Mouse (Mus musculus): ENCODE results near the gene Satb1. TPM values are rescaled to one million over a fixed set of nuclear protein-coding genes. Genes with fewer than 3 reads are reported as not detected.

Gene Satb1
- 10 to 100 TPM; 58.6 to 67.1 TPM for total RNA-seq (2021)
- long read RNA-seq, experiment 1, full-length matches to known transcripts, result 9 of 20 reads
- long read RNA-seq, experiment 1, partial matches to known transcripts, result 3 of 20 reads
- long read RNA-seq, experiment 1, other reads (novel, unspliced or antisense), result 8 of 20 reads
- long read RNA-seq, experiment 2, full-length matches to known transcripts, result 15 of 24 reads
- long read RNA-seq, experiment 2, partial matches to known transcripts, result 2 of 24 reads
- long read RNA-seq, experiment 2, other reads (novel, unspliced or antisense), result 7 of 24 reads

DNA sequence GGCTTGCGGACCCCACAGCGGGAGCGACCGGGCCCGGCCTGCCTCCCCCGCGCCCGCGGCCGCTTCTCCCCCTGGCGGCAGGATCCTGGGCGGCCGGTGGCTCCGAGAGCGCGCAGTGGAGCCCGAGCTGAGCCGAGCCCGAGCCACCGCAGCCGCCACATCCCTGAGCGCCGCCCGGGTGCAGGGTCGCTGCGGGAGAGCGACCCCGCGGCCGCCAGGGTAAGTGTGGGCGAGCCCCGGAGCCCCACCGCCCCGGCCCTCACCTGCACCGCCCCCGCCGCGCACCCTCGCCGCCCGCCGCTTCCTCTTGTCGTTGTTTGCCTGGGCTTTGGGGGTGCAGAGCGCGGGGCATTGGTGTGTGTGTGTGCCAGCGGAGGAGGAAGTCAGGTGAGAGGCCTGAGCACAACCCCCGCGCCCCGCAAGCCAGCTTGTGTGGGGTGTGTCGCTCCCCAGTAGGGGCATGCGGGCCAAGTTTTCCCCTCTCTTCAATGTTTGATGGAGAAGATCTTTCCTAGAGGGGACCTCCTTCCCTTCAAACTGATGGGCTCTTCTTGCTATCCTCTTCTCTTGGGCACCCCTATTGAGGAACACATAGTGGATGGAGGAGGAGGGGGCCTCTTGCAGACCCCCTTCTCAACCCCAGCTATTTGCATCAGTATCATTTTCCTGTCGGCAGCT is at the start of gene Satb1:
TSS of gene Satb1 (minus strand) at position 391 of the 678 bp plus-strand sequence.
- intact Hi-C loops (cut with DNase I; ENCODE audit: low total_unique reads), result no loop called here
- peak; percentile 67 for DNase-seq

DNA sequence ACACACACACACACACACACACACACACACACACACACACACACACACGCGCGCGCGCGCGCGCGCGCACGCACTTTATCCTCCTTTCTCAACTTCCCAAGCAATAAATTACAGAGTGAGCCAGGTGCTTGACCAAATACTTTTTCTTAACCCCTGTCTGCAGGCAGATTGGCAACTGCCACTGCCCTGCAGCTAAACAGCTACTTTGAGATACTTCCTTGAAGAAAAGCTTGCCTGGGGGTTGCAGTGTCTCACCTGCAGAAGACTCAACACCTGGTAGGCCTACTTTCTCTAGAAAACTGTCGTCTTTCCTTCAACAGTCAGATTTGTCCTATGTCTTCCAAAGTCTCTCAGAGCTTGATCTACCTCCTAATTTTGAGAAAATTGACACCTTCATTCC is 49.5 kb upstream of the Satb1 start:
- no peak for DNase-seq
- intact Hi-C loops (cut with DNase I; ENCODE audit: low total_unique reads), result no loop called here

DNA sequence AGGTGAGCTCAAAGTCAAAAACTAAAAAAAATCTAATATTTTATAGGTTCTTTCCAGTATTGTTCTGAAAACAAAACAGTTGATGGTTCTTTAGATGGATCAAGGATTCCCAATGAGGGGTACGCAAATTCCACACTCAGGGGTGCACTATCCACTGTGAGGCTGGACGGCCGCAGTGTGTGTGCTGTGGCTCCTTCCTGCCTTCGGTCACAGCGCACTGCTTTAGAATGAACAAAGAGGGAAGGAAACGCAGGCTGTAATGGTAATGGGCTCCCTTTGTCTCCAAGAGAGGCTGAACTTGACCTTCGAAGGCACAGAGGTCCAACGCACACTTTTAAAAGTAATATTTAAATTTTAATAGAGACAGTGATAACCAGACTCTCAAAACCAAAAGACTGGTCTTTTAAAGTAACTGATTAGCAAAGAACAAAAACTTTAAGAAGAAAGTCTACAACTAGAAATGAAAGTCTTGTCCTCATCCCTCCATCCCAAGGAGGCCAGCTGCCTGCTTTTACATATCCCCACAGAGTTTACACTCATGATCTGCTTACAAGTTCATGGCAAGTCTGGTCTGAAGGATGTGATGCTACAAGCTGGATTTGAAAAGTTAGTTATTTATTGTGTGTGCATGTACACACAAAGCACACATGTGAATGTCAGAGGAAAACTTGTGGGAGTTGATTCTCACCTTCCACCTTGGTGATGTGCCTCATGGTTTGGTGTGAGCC is 48.0 kb upstream of the Satb1 start:
- intact Hi-C loops (cut with DNase I; ENCODE audit: low total_unique reads), result no loop called here
- DNase-seq, result no peak

DNA sequence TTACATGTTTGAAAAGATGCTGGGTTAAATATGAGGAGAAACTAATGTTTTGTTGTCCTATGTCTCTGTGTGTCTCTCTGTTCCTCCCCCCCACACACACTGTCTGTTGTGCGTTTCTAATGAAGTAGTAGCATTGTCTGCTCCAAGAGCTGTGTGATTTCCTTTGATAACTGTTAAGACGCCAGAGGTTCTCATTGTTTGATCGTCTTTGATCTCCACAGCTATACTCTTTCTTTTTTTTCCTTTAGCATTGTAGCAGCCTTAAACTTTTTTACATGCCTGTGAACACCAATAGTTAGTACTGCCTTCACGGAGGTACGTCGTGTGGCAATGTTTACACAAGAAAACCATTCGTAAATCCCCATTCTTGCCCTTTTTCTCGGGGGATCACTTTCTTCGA is 47.1 kb upstream of the Satb1 start:
- intact Hi-C loops (cut with DNase I; ENCODE audit: low total_unique reads), result no loop called here

GRCm38 (mm10) chr17:51879736-51880135 is 46.6 kb upstream of the Satb1 start:
- no peak for DNase-seq
- intact Hi-C loops (cut with DNase I; ENCODE audit: low total_unique reads), result no loop called here

More for the DNA sequence above, 47.1 kb upstream of the Satb1 start:
- no peak for DNase-seq

- intact Hi-C loops (cut with DNase I; ENCODE audit: low total_unique reads), result no loop called here
- no peak for DNase-seq
Measured at GRCm38 (mm10) chr17:51879171-51879570, 46.1 kb upstream of the Satb1 start.

GRCm38 (mm10) chr17:51876471-51876870 is 43.4 kb upstream of the Satb1 start:
- intact Hi-C loops (cut with DNase I; ENCODE audit: low total_unique reads), result no loop called here
- DNase-seq, result no peak

DNA sequence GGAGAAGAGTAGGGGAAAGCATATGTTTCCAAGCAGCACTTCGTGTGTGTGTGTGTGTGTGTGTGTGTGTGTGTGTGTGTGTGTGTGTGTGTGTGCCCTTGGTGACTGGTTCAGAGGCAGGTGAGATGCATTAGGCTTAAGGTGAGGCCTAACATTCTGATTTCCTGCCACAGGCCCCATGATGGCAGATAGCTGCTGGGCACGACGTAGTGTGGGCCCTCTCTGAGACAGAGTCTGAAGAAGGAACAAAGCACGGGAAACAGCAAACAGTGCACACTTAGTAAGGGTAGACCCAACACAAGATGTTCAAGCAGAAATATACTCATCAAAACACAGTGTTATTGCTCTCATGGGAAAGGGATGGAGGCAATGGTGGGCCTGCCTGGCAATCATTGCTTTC is 24.5 kb upstream of the Satb1 start:
- no peak for DNase-seq
- intact Hi-C loops (cut with DNase I; ENCODE audit: low total_unique reads), result no loop called here

DNA sequence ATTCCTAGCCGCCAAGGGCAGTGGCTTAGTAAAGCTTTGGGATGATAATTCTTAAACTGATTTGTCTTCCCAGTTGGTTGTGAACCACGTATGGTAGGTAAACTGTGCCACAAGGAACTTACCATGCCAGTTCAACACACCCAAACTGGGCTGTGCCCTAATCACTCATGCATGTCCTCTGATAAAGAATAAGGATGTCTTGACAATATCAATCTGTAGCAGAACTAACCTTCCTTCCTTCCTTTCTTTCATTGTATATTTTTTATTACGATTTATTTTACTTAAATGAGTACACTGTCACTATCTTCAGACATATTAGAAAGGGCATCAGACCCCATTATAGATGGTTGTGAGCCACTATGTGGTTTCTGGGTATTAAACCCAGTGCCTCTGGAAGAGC is 23.2 kb upstream of the Satb1 start:
- intact Hi-C loops (cut with DNase I; ENCODE audit: low total_unique reads), result no loop called here
- DNase-seq, result no peak

DNA sequence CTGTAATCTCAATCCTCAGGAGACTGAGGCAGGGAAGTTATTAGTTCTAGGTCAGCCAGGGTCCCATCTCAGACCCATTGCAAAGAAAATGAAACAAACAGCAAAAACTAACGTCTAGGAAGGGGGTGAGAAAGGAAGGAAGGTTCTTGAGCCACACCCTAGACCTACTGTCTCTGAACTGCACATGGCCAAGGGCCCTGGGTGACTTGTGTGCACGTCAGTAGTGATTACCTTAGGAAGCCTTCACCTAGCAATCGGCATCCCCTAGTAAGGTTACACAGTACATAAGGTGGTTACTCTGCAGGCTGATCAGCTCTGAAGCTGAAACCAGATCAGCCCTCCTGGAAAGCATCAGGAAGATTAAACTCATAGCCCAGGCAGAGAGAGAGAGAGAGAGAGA is 22.2 kb upstream of the Satb1 start:
- DNase-seq, result no peak
- intact Hi-C loops (cut with DNase I; ENCODE audit: low total_unique reads), result no loop called here

DNA sequence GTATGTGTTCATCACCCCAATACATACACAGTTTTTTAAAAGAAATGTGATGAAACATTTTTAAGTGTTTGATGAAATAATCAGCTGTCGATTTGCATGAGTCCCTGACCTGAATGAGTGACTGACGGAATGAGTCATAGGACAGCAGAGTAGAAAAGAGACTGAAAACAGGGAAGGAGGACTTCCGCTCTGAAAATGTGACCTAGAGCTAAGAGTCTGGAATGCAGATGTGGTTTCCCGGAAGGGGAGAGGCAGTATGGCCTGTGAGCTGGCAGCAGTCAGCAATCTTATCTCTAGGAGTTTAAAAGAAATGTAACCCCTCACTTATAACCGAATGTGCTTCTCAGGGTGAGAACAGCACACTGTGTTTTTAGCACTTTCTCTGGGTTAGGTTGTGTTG is 20.9 kb upstream of the Satb1 start:
- no peak for DNase-seq

GRCm38 (mm10) chr17:51840596-51840995 is 7.5 kb upstream of the Satb1 start:
- DNase-seq, result no peak
- intact Hi-C loops (cut with DNase I; ENCODE audit: low total_unique reads), result no loop called here

More for the DNA sequence above, 20.9 kb upstream of the Satb1 start:
- intact Hi-C loops (cut with DNase I; ENCODE audit: low total_unique reads), result no loop called here

DNA sequence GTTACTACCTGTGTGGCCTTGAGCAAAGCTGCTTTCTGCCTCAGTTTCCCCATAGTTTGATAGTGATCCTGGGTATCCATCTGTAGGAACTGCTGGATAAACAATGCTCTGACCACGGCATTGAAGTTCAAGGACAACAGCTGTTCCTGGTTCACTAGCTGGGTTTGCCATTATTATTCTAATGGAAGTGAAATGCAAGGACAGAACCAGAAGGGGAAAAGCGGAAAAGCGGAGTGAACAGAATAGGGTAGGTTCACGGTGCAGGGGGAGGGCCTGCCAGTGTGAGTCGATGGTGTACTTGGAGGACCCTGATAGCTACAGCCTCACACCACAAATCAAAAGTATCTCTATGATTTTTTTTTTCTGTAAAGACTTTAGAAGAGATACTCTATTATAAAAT is 6.4 kb upstream of the Satb1 start:
- intact Hi-C loops (cut with DNase I; ENCODE audit: low total_unique reads), result no loop called here
- DNase-seq, result no peak

- intact Hi-C loops (cut with DNase I; ENCODE audit: low total_unique reads), result no loop called here
Measured at GRCm38 (mm10) chr17:51836901-51837300, 3.8 kb upstream of the Satb1 start.

DNA sequence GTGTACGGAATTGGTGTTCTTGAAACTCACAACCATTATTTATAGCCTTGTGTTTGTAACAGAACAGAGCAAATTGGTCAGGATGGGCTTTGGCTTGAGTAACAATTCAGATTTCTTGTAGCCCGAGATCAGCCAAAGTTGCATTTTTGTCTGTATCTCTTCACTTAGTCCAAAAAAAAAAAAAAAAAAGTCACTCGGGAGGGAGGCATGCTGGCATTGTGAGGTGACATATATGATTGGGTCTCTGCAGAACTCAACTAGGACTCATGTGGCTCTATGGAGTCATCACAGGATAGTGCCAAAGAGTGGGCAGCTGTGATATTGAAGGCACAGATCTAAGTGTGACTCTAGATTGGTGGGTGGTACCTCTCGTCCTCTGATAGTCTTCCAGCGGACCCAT is 3.2 kb upstream of the Satb1 start:
- intact Hi-C loops (cut with DNase I; ENCODE audit: low total_unique reads), result no loop called here
- DNase-seq, result no peak

More at GRCm38 (mm10) chr17:51836901-51837300, 3.8 kb upstream of the Satb1 start:
- DNase-seq, result no peak

GRCm38 (mm10) chr17:51833578-51834361 is 680 bp upstream of the Satb1 start:
- intact Hi-C loops (cut with DNase I; ENCODE audit: low total_unique reads), result no loop called here
- DNase-seq, result no peak

DNA sequence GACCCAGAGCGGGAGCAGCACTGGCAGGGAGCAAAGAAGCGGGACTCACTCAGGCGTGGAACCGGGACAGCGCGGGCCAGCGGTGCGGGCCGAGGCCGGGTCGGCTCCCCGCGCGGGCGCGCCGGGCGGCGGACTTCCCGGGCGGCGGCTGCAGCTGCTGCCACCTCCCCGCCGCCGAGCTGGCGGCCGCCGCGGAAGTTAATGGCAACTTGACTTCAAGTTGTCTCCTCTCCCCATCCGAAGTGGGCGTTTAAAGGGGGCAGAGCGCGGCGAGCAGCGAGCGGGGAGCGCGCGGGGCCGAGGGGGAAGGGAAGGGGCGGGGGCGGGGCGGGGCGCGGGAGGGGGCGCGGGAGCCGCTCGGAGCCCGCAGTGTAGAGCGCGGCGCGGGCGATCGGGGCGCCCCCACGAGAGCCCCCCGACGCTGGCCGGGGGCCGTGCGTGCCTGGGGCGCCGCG is 642 bp downstream of the Satb1 start:
- peak; percentile 9 for DNase-seq
- intact Hi-C loops (cut with DNase I; ENCODE audit: low total_unique reads), result no loop called here

DNA sequence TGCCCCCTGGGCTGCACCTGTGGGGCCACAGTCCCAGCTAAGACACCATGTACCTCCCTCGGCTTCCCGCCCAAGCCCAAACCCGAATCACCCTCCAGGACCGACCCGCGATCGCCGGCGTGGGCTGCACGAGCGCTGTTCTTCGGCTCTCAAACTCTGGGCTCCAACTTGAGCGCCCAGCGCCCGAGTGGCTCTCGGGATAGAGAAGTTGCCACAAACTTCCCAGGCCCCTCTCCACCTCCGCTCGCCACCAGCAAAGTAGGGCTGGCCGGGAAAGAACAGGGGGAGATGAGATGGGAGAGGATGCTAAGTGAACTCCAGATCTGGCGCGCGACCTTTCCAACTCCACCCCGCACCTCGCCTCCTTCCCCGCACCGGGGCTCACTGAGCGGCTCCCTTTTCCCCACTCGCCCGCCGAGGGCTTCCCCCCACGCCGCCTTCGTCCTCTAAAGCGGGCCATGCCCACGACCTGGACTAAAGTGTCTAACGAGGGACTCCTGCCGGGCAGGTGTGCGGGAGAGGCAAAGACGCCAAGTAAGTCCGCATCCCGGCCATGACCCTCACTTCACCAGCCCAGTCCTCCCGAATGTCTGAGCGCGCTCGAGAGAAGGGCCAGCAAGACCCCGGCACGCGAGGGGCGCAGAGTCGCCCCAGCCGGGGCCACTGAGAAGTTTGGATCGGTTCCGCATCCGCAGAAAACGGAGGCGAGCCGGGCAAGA is 1.2 kb downstream of the Satb1 start:
- intact Hi-C loops (cut with DNase I; ENCODE audit: low total_unique reads), result no loop called here
- DNase-seq, result peak; percentile 8

GRCm38 (mm10) chr17:51831121-51831701 is 1.9 kb downstream of the Satb1 start:
- no peak for DNase-seq
- intact Hi-C loops (cut with DNase I; ENCODE audit: low total_unique reads), result no loop called here

Data from gastrocnemius, postnatal 14 days (tissue).